In genomic region chr16:95405496-95405895, GRCm38 (mm10) we compare ENCODE assay signal across 27 mouse cellular contexts.
DNase-seq lines count a peak whose midpoint lies in the region; ATAC-seq and TF ChIP-seq lines count a peak whose summit lies in the region.
"Had no signal": no experiment of that assay in that cellular context is flagged by ENCODE, and none has a peak within 500 bp of the region (broad histone marks: within the 10 kb centered on the region; RNA-seq: fewer than 3 reads in every experiment).

No protein-coding gene starts in this region.

- no peaks in the 10 kb centered on the region for H3K27me3 ChIP-seq in forebrain, postnatal 0 days (ENCODE audit: insufficient read depth, low read length)
- H3K27me3 ChIP-seq: embryonic facial prominence, embryonic 12.5 days; hindbrain, embryonic 12.5 days; kidney, embryonic 15.5 days; limb, embryonic 15.5 days; liver, embryonic 15.5 days; neural tube, embryonic 15.5 days had no signal

- H3K4me2 ChIP-seq in forebrain, postnatal 0 days (ENCODE audit: low read depth) = no peak overlapping the region
- H3K4me2 ChIP-seq: embryonic facial prominence, embryonic 12.5 days; heart, embryonic 11.5 days; hindbrain, embryonic 12.5 days; kidney, embryonic 15.5 days; limb, embryonic 15.5 days; liver, embryonic 15.5 days; midbrain, embryonic 11.5 days; neural tube, embryonic 15.5 days had no signal

- H3K36me3 ChIP-seq in forebrain, postnatal 0 days (ENCODE audit: insufficient read depth) = no peaks in the 10 kb centered on the region
- H3K36me3 ChIP-seq: embryonic facial prominence, embryonic 12.5 days; hindbrain, embryonic 12.5 days; kidney, embryonic 15.5 days; limb, embryonic 15.5 days; liver, embryonic 15.5 days; neural tube, embryonic 15.5 days had no signal

- H3K4me3 ChIP-seq in forebrain, postnatal 0 days (ENCODE audit: low read depth, low read length) = no peak overlapping the region
- H3K4me3 ChIP-seq: embryonic facial prominence, embryonic 12.5 days; erythroblast, embryonic 14.5 days; hindbrain, embryonic 12.5 days; kidney, embryonic 15.5 days; limb, embryonic 15.5 days; liver, embryonic 15.5 days; neural tube, embryonic 15.5 days had no signal

- ATAC-seq in megakaryocyte-erythroid progenitor cell, adult 5-6 weeks (replicated peaks; ENCODE audit: low FRiP score, low TSS enrichment, poor library complexity, severe bottlenecking) = peak; percentile 85
- no peak for ATAC-seq in forebrain, postnatal 0 days
- ATAC-seq: forebrain, embryonic 14.5 days had no signal

- H3K9me3 ChIP-seq in forebrain, postnatal 0 days (ENCODE audit: low read length) = no peaks in the 10 kb centered on the region
- H3K9me3 ChIP-seq: embryonic facial prominence, embryonic 12.5 days; hindbrain, embryonic 12.5 days; kidney, embryonic 15.5 days; limb, embryonic 15.5 days; liver, embryonic 15.5 days; neural tube, embryonic 15.5 days had no signal

- 77% methylated on average over 3 of the region's 3 CpGs for WGBS in forebrain, postnatal 0 days

- H3K4me1 ChIP-seq in forebrain, postnatal 0 days (ENCODE audit: insufficient read depth) = no peaks in the 10 kb centered on the region
- H3K4me1 ChIP-seq: hindbrain, embryonic 12.5 days; kidney, embryonic 15.5 days; liver, embryonic 15.5 days had no signal

- TF ChIP-seq CTCF in forebrain, postnatal 0 days (IDR thresholded peaks at IDR 0.05; ENCODE audit: low read depth) = no peak

- no peak overlapping the region for H3K9ac ChIP-seq in forebrain, postnatal 0 days
- H3K9ac ChIP-seq: embryonic facial prominence, embryonic 12.5 days; hindbrain, embryonic 12.5 days; kidney, embryonic 15.5 days; limb, embryonic 15.5 days; liver, embryonic 15.5 days; neural tube, embryonic 15.5 days had no signal

- intact Hi-C loops in left cerebral cortex, postnatal 4 days (cut with DNase I) = no loop called here
- intact Hi-C loops in left cerebral cortex, postnatal 10 days (cut with DNase I) = no loop called here

- DNase-seq in cerebellum, postnatal 10 days = peak; percentile 43 to 73
- DNase-seq in cerebellum, adult 9-10 months = no peak
- DNase-seq in left cerebral cortex, postnatal 4 days = peak; percentile 62
- DNase-seq in left cerebral cortex, postnatal 10 days (ENCODE audit: extremely low spot score in 1 of 2, low spot score in 2 of 2) = no peak
- DNase-seq in gastrocnemius, postnatal 10 days = peak; percentile 25
- no peak for DNase-seq in forebrain, postnatal 0 days
- DNase-seq in Muller cell, postnatal 12 days (ENCODE audit: inconsistent ontology term) = no peak
- DNase-seq: adrenal gland, postnatal 14 days; cerebellum, adult 9-11 months; heart, postnatal 10 days; kidney, adult 11 months; layer of hippocampus, adult 9-11 months; right cerebral cortex, adult 18-20 months; right cerebral cortex, postnatal 4 days; thymus, adult 2 months had no signal

- H3K27ac ChIP-seq in forebrain, postnatal 0 days (ENCODE audit: low read depth, low read length) = no peak overlapping the region
- H3K27ac ChIP-seq: embryonic facial prominence, embryonic 12.5 days; hindbrain, embryonic 12.5 days; kidney, embryonic 15.5 days; limb, embryonic 15.5 days; liver, embryonic 15.5 days; macrophage; neural tube, embryonic 15.5 days had no signal

Comparison
In these comparisons a context has a peak if more than half of its experiments do, and no peak if none do; other contexts are left out.
1. DNase-seq: peak in cerebellum, postnatal 10 days (2 of 2), left cerebral cortex, postnatal 4 days (single experiment) and gastrocnemius, postnatal 10 days (single experiment); none in cerebellum, adult 9-10 months (single experiment), left cerebral cortex, postnatal 10 days (0 of 2), forebrain, postnatal 0 days (single experiment) and Muller cell, postnatal 12 days (single experiment).